Mouse (Mus musculus) 3T3-L1 (cell line): Measurements from ENCODE around the gene Nradd.

Experiments
- DNase-seq: peaks from one replicate; pipeline ENCODE4 v3.0.0-alpha.2; 2015; ENCODE audit warnings: low read depth, low spot score

Gene Nradd

DNA sequence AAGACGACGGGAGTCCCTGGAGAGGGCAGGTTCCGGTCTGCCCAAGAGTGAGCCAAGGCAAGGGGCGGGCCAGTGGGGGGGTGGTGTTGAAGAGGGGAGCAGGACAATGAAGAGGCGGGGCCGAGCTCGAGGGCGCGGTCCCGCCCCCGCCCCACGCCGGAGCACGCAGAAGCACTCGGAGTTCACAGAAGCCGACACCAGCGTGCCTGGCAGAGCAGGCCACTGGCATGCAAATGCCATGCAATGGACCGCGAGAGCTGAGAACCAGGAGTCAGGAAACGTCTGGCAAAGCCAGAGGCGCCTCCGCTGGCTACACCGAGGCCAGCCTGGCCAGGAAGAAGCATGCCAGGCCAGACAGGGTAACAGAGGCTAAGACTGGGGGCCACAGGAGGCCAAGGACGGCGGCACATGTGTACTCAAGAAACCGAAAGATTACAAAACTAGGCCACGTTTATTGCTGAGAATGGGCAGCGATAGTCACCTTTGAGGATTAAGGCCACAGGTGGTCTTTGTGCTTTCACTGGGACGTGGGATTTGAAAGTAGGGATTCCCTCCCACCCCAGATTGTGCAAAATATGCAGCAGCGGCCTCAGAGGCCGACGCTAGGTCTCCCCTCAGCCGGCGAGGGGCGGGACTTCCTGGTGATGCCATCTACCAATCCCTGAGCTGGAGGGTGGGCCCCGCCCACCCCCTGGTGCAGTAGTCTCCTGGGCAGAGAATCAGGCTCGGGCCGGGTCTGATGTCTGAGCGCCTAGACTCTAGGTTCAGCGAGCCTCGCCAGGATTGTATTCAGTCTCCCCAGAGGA, at the start of gene Nradd:
Gene Nradd, minus strand, starts transcription at position 92 of the 806 bp plus-strand sequence.
- peak; percentile 96 for DNase-seq

- DNase-seq: no peak
These were observed 49.0 kb upstream of the Nradd start for GRCm38 (mm10) chr9:110673107-110673752.

- DNase-seq: peak; percentile 42
These were observed 48.3 kb upstream of the Nradd start for GRCm38 (mm10) chr9:110672462-110673106.

GRCm38 (mm10) chr9:110669785-110670184, 45.5 kb upstream of the Nradd start:
- DNase-seq: no peak

GRCm38 (mm10) chr9:110668601-110669293, 44.5 kb upstream of the Nradd start:
- no peak for DNase-seq

DNA sequence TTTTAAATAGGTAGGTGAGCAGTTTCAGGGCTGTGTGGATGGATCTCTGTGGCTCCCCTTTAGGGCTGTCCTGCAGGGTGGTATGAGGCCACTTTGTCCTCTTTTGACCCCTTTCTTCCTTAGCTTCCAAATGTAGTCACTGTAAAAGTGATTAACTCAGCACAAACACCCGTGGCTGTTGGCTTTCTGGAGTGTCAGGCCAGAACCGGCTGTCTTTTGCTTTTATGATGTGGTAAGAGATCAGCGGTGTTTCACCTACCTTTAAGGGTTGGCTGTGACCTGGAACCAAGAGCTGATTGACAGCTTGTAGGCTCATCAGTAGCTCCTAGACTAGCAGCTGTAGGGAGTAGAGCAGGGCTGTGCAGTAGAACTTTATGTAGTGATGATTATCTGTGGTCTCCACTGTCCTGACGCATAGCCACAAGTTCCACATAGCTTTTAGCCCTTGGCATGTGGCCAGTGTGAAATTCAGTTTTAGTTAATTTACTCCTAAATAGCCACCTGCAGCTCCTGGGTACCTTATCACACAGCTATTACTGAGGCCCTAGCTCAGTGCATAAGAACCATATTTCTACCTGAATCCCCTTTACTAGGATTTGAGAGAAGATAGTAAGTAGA, 43.1 kb upstream of the Nradd start:
- no peak for DNase-seq

GRCm38 (mm10) chr9:110666374-110666773, 42.1 kb upstream of the Nradd start:
- DNase-seq: no peak

DNA sequence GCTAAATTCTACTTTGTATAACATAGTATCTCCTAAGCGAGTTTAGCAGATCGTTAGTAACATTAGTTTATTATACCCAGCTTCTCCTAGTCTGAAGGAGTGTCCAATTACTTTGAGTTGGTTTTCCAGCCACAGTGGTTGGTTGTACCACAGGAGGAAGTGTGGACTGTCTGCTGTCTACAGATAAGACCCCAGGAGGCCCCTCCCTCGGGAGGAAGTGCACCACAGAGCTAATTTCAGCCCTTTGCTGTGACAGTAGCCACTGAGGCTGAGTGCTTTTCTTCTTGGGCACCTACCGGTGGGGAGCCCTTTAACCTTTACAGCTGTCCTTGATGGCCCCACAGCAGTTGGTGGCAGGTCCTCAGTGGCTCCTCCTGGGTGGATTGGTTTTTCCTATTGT, 41.7 kb upstream of the Nradd start:
- DNase-seq: no peak

DNA sequence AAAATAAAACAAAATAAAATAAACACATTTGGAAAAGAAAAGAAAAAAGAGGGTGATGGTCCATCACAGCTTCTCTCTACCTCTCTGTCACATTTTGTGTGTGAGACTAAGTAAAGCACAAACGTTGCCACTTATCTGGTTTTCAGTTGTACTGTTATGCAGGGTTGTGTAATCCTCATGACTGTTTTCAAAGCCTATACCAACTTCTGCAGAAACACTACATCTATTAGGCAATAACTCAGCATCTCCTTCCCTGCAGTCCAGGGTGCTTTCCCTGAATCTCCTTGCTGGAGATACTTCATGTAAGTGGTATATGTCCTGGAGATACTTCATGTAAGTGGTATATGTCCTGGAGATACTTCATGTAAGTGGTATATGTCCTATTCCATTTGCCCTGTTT, 38.6 kb upstream of the Nradd start:
- no peak for DNase-seq

GRCm38 (mm10) chr9:110660856-110661612, 36.8 kb upstream of the Nradd start:
- no peak for DNase-seq

DNA sequence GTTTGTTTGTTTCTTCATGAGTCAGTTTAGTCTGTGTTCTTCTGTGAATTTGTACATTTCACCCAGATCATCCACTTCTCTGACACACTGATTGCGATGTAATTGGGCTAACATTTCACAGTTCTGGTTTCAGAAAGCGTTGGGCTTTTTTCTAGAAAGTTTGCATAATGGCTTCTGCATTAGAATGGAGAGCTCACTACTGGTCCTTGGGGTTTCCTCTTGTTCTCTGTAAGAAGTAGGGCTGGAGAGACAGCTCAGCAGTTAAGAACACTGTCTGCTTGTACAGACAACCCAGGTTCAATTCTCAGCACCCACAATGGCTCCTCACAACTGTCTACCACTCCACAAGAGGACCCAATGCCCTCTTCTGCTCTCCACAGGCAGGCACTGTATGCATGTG, 36.0 kb upstream of the Nradd start:
- DNase-seq: no peak

GRCm38 (mm10) chr9:110659521-110659920, 35.3 kb upstream of the Nradd start:
- DNase-seq: no peak

DNA sequence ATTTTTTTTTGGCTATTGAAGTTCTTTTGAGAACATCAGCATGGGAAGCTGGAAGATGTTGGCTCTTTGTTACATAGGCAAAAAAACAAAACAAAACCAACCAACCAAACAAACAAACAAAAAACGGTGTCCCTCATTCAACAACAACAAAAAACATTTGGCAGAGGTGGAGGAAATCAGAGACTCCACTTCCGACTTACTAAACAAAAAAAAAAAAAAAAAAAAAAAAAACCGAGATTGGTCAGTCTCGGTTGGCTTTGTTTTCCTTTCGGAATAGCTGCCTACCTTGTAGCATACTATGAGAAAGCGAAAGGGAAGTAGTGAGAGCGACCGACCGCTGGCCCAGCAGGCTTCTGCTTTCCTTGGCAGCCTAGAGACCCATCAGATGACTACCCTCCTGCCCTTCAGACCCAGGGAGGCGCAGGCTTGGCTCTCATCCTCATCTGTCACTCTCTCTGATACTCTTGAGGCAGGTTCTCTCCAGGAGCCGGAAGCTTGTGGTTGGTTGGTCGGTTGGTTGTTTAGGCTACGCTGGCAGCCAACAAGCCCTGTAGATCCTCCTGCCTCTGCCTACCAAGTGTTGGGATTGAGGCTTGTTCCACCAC, 33.3 kb upstream of the Nradd start:
- peak; percentile 28 for DNase-seq

- peak; percentile 99 for DNase-seq
These were observed 32.3 kb upstream of the Nradd start, which contains the start of gene Ccdc12 for GRCm38 (mm10) chr9:110656249-110657221. Ccdc12 (plus strand) TSS chr9:110656503.

- no peak for DNase-seq
These were observed 31.4 kb upstream of the Nradd start for GRCm38 (mm10) chr9:110655651-110656007.

- DNase-seq: no peak
These were observed 30.7 kb upstream of the Nradd start for GRCm38 (mm10) chr9:110654726-110655650.

GRCm38 (mm10) chr9:110653655-110654461, 29.6 kb upstream of the Nradd start, which contains the start of gene Nbeal2:
Nbeal2 (minus strand) TSS chr9:110654161.
- peak; percentile 90 for DNase-seq
